Mouse (Mus musculus): ENCODE measurements at regions not wholly inside any gene's neighbourhood (a gene's known extent, or its start where the extent isn't known, plus 50 kb on each side); places are given as distances from the start of the nearest gene placed in this dataset.
"Not testable (repeated sequence)": the region's sequence is repeated elsewhere in the genome, so short reads cannot be mapped to it uniquely, and the experiment has no call there.

GRCm38 (mm10) chr7:36224416-36224815 is 421.6 kb upstream of the Zfp507 start:
- DNase-seq (ENCODE audit: low read depth, low spot score) = no peak

- DNase-seq (ENCODE audit: low read depth, low spot score) = no peak
Observed at GRCm38 (mm10) chr7:36218386-36218785, 415.6 kb upstream of the Zfp507 start.

GRCm38 (mm10) chr7:36210034-36210433 is 407.2 kb upstream of the Zfp507 start:
- DNase-seq (ENCODE audit: low read depth, low spot score) = no peak

GRCm38 (mm10) chr7:36207525-36208260 is 404.9 kb upstream of the Zfp507 start:
- DNase-seq (ENCODE audit: low read depth, low spot score) = no peak

GRCm38 (mm10) chr7:36198091-36198700 is 395.4 kb upstream of the Zfp507 start:
- no peak for DNase-seq (ENCODE audit: low read depth, low spot score)

- DNase-seq (ENCODE audit: low read depth, low spot score) = no peak
Observed at GRCm38 (mm10) chr7:36196154-36196720, 393.4 kb upstream of the Zfp507 start.

- DNase-seq (ENCODE audit: low read depth, low spot score) = no peak
Observed at GRCm38 (mm10) chr7:36192645-36193044, 389.8 kb upstream of the Zfp507 start.

GRCm38 (mm10) chr7:36177947-36178346 is 375.1 kb upstream of the Zfp507 start:
- no peak for DNase-seq (ENCODE audit: low read depth, low spot score)

- no peak for DNase-seq (ENCODE audit: low read depth, low spot score)
Observed at GRCm38 (mm10) chr7:36175296-36175695, 372.5 kb upstream of the Zfp507 start.

GRCm38 (mm10) chr7:36172511-36172910 is 369.7 kb upstream of the Zfp507 start:
- not testable (repeated sequence) for DNase-seq (ENCODE audit: low read depth, low spot score)

GRCm38 (mm10) chr7:36157270-36157945 is 354.6 kb upstream of the Zfp507 start:
- no peak for DNase-seq (ENCODE audit: low read depth, low spot score)

- DNase-seq (ENCODE audit: low read depth, low spot score) = no peak
Observed at GRCm38 (mm10) chr7:36156595-36156994, 353.8 kb upstream of the Zfp507 start.

- no peak for DNase-seq (ENCODE audit: low read depth, low spot score)
Observed at GRCm38 (mm10) chr7:36155576-36155975, 352.8 kb upstream of the Zfp507 start.

- DNase-seq (ENCODE audit: low read depth, low spot score) = no peak
Observed at GRCm38 (mm10) chr7:36155159-36155558, 352.4 kb upstream of the Zfp507 start.

GRCm38 (mm10) chr7:36150871-36151560 is 348.2 kb upstream of the Zfp507 start:
- DNase-seq (ENCODE audit: low read depth, low spot score) = no peak

- DNase-seq (ENCODE audit: low read depth, low spot score) = no peak
Observed at GRCm38 (mm10) chr7:36136571-36136970, 333.8 kb upstream of the Zfp507 start.

- no peak for DNase-seq (ENCODE audit: low read depth, low spot score)
Observed at GRCm38 (mm10) chr7:36134557-36134956, 331.8 kb upstream of the Zfp507 start.

GRCm38 (mm10) chr7:36133658-36134143 is 330.9 kb upstream of the Zfp507 start:
- DNase-seq (ENCODE audit: low read depth, low spot score) = no peak

- no peak for DNase-seq (ENCODE audit: low read depth, low spot score)
Observed at GRCm38 (mm10) chr7:36133026-36133425, 330.2 kb upstream of the Zfp507 start.

GRCm38 (mm10) chr7:36132569-36132968 is 329.8 kb upstream of the Zfp507 start:
- no peak for DNase-seq (ENCODE audit: low read depth, low spot score)

GRCm38 (mm10) chr7:36097054-36097453 is 294.3 kb upstream of the Zfp507 start:
- no peak for DNase-seq (ENCODE audit: low read depth, low spot score)
